Mouse (Mus musculus): ENCODE results near the gene Apobr. TPM values are rescaled to one million over a fixed set of nuclear protein-coding genes. Genes with fewer than 3 reads are reported as not detected.

Gene Apobr
- 4.6 TPM for total RNA-seq (2023)

GRCm38 (mm10) chr7:126584506-126584977 is at the start of gene Apobr:
TSS of gene Apobr (plus strand) at chr7:126584942.

GRCm38 (mm10) chr7:126566094-126566765 is 18.5 kb upstream of the Apobr start, which contains the start of gene Eif3c:
TSS of gene Eif3c (minus strand) at chr7:126566411.

GRCm38 (mm10) chr7:126585717-126586116 is 975 bp downstream of the Apobr start, which contains the start of gene Cln3:
TSS of gene Cln3 (minus strand) at chr7:126585817.

GRCm38 (mm10) chr7:126594862-126595561 is 10.3 kb downstream of the Apobr start, which contains the start of gene Il27:
TSS of gene Il27 (minus strand) at chr7:126594941.

GRCm38 (mm10) chr7:126630824-126631518 is 46.2 kb downstream of the Apobr start, which contains the start of gene Nupr1:
TSS of gene Nupr1 (minus strand) at chr7:126630861.

Other genes starting within 250 kb of the Apobr start
- 637 TPM for gene Lat, start 215.4 kb upstream of the Apobr start, total RNA-seq (2023)
- 56.5 TPM for gene Spns1, start 207.5 kb upstream of the Apobr start, total RNA-seq (2023)
- gene Nfatc2ip, start 188.2 kb upstream of the Apobr start, total RNA-seq (2023), result 17.0 TPM
- gene Cd19, start 170.1 kb upstream of the Apobr start, total RNA-seq (2023), result 69.0 TPM
- gene Rabep2, start 156.2 kb upstream of the Apobr start, total RNA-seq (2023), result 44.7 TPM
- gene Atp2a1, start 121.8 kb upstream of the Apobr start, total RNA-seq (2023), result 1.1 TPM
- 78.7 TPM for gene Sh2b1, start 109.5 kb upstream of the Apobr start, total RNA-seq (2023)
- gene Tufm, start 97.6 kb upstream of the Apobr start, total RNA-seq (2023), result 39.3 TPM
- 217 TPM for gene Atxn2l, start 81.5 kb upstream of the Apobr start, total RNA-seq (2023)
- gene Eif3c, start 18.5 kb upstream of the Apobr start, total RNA-seq (2023), result 106 TPM
- 90.5 TPM for gene Cln3, start 875 bp downstream of the Apobr start, total RNA-seq (2023)
- gene Il27, start 10.0 kb downstream of the Apobr start, total RNA-seq (2023), result not detected
- not detected for gene Nupr1, start 45.9 kb downstream of the Apobr start, total RNA-seq (2023)
- gene Sgf29, start 64.4 kb downstream of the Apobr start, total RNA-seq (2023), result 58.8 TPM
- gene Sult1a1, start 91.5 kb downstream of the Apobr start, total RNA-seq (2023), result 0.59 TPM
- 127 TPM for gene Bola2, start 110.5 kb downstream of the Apobr start, total RNA-seq (2023)
- gene Slx1b, start 110.8 kb downstream of the Apobr start, total RNA-seq (2023), result 6.8 TPM
- 1,152 TPM for gene Coro1a, start 122.8 kb downstream of the Apobr start, total RNA-seq (2023)
- 29.3 TPM for gene Mapk3, start 174.7 kb downstream of the Apobr start, total RNA-seq (2023)
- gene Gdpd3, start 181.4 kb downstream of the Apobr start, total RNA-seq (2023), result 2.6 TPM
- gene Ypel3, start 192.0 kb downstream of the Apobr start, total RNA-seq (2023), result 256 TPM
- 8.0 TPM for gene Tbx6, start 196.5 kb downstream of the Apobr start, total RNA-seq (2023)
- 239 TPM for gene Ppp4c, start 207.6 kb downstream of the Apobr start, total RNA-seq (2023)
- gene Fam57b, start 212.7 kb downstream of the Apobr start, total RNA-seq (2023), result not detected
- gene 4930451I11Rik, start 246.7 kb downstream of the Apobr start, total RNA-seq (2023), result not detected

All from CD4-positive naive resting alpha-beta T cell, adult 76 days (primary cell).